Mouse (Mus musculus) neural tube, embryonic 12.5 days (tissue): ENCODE measurements around the gene Mvk. TPM values are rescaled to one million over a fixed set of nuclear protein-coding genes. Genes with fewer than 3 reads are reported as not detected.

Source experiments
- ATAC-seq: fragments of 200-750 bp; cut with Nextera tagmentation; 2 replicates; pipeline ENCODE4 v1.8.0; 2017; ENCODE audit warnings: low read depth, mild to moderate bottlenecking, moderate TSS enrichment, moderate library complexity; ENCODE audit not compliant: low FRiP score
- H3K27ac ChIP-seq: fragments of 300-500 bp; sonication (generic); 2 replicates; pipeline ENCODE4 v1.5.1; 2016
- H3K27me3 ChIP-seq: fragments of 300-500 bp; sonication (generic); replicated peaks from 2 replicates; pipeline ENCODE4 v1.6.1; 2016; ENCODE audit warnings: mild to moderate bottlenecking
- H3K36me3 ChIP-seq: fragments of 300-500 bp; sonication (generic); 2 replicates; pipeline ENCODE4 v1.6.1; 2016; ENCODE audit warnings: mild to moderate bottlenecking
- H3K4me1 ChIP-seq: fragments of 300-500 bp; sonication (generic); 2 replicates; pipeline ENCODE4 v1.6.1; 2016
- H3K4me2 ChIP-seq: fragments of 300-500 bp; sonication (generic); replicated peaks from 2 replicates; pipeline ENCODE4 v1.6.1; 2016; ENCODE audit warnings: mild to moderate bottlenecking
- H3K4me3 ChIP-seq: fragments of 300-500 bp; sonication (generic); 2 replicates; pipeline ENCODE4 v1.5.1; 2016
- H3K9ac ChIP-seq: fragments of 300-500 bp; sonication (generic); 2 replicates; pipeline ENCODE4 v1.6.1; 2016; ENCODE audit warnings: mild to moderate bottlenecking
- H3K9me3 ChIP-seq: fragments of 300-500 bp; sonication (generic); 2 replicates; pipeline ENCODE4 v1.6.1; 2016; ENCODE audit warnings: mild to moderate bottlenecking
- WGBS: fragments of 180-500 bp; shearing (Covaris S2); methylation state at CpG from one replicate; pipeline ENCODE4 v1.1.7; 2016; 5-methylcytosine and 5-hydroxymethylcytosine counted together
- polyA plus RNA-seq: library from polyadenylated mRNA; unstranded; fragments of >200 nt; fragmentation: Nextera tagmentation; extraction: Ambion mirVana; gene quantifications from 2 replicates; pipeline ENCODE4 v1.2.1, GENCODE M21; 2016

The Mvk gene
- 58.2 and 58.4 TPM in 2 replicates for polyA plus RNA-seq

DNA sequence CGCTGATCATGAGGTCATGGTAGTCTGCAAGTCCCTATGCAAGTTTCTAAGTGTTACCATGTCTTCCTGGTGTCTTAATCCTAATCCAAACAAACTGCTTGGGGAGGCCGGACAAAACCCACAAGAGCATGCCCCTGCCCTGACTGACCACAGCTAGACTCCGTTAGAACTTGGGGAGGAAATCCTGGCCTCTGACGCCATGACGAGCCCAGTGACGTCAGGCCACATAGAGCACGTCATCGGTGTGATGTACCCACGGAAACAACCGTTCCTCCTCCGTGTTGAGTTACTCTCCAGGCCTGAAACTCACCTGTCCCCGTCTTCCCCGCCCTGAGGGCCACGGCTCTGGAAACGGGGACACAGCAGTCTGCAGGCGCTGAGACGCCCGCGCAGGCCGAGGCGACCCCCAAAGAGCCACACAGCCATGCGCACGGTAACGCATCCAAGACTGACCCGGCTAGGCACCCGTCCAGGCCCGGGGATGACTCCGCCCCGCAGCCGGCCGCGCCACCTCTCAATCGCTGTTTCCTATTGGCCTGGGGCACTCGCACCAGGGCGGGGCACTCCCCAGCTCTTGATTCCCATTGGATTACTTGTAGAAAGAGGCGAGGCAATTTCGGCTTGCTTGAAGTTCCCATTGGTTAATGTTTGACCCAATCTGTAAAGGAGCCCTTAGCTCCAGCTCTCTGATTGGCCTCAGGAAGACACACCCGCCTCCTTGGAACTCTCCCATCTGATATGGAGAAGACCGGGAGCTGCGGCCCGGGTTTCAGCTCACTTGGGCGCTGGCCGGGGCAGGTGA lies at the start of gene Mvk, which contains the start of gene Mmab:
Gene Mvk (plus strand): TSS at position 704 of the 802 bp plus-strand sequence.
Gene Mmab (minus strand): TSS at position 495 of the 802 bp plus-strand sequence.
- peak; percentile 99 for ATAC-seq
- 3% methylated on average over 43 of the region's 43 CpGs for WGBS
- Histone ChIP-seq H3K9me3 (no peaks in the 10 kb centered on the region), H3K4me2 (peak within 1 kb of the TSS; percentile 77), H3K4me1 (peaks cover 10% of the 10 kb centered on the region), H3K4me3 (peak within 1 kb of the TSS; percentile 73), H3K36me3 (peaks cover 25% of the 10 kb centered on the region), H3K27me3 (no peaks in the 10 kb centered on the region), H3K27ac (no peak within 1 kb of the TSS), H3K9ac (peak within 1 kb of the TSS; percentile 67)

DNA sequence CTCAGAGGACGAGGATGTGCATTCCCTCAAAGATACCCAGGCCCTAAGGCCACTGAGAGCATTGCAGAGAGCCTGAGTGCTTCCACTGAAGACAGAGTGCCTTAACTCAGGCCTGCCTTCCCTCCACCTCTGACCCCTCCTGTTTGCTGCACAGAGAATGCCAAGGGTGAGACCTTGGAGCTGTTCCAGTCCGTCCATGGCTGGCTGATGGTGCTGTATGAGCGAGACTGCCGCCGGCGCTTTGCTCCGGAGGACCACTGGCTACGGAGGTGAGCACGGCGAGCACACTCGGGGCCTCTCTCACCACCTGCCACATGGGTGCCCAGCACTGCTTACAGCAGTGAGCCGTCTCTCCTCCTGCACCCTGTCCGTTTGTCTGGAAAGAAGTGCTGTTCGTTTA lies 37.5 kb upstream of the Mvk start:
- Histone ChIP-seq H3K4me3 (no peak overlapping the region), H3K27ac (no peak overlapping the region), H3K27me3 (no peaks in the 10 kb centered on the region), H3K4me1 (no peaks in the 10 kb centered on the region), H3K4me2 (no peak overlapping the region), H3K9ac (no peak overlapping the region), H3K36me3 (peaks cover 100% of the 10 kb centered on the region), H3K9me3 (no peaks in the 10 kb centered on the region)
- ATAC-seq = no peak
- 96% methylated on average over 14 of the region's 14 CpGs for WGBS

DNA sequence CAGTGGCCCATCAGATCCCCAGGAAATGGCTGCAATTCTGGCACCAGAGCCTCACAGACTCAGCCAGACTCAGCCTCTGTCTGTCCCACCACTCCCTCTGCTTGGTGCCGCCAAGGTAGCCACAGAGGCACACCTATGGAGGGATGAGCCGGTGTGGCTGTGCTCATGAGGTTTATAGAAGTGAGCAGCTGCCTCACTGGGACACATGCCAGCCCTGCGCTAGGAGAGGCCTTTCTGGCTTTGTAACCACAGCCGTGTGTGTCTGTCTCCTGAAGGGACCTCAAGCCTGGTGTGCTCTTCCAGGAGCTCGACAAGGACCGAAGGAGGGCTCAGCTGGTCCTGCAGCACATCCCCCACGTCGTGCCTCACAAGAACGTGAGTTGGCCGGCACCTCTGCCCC lies 36.8 kb upstream of the Mvk start:
- H3K27ac ChIP-seq = no peak overlapping the region
- no peak overlapping the region for H3K4me2 ChIP-seq
- no peak for ATAC-seq
- H3K9me3 ChIP-seq = no peaks in the 10 kb centered on the region
- no peaks in the 10 kb centered on the region for H3K4me1 ChIP-seq
- no peak overlapping the region for H3K9ac ChIP-seq
- 93% methylated on average over 10 of the region's 10 CpGs for WGBS
- peaks cover 100% of the 10 kb centered on the region for H3K36me3 ChIP-seq
- H3K4me3 ChIP-seq = no peak overlapping the region
- H3K27me3 ChIP-seq = no peaks in the 10 kb centered on the region

DNA sequence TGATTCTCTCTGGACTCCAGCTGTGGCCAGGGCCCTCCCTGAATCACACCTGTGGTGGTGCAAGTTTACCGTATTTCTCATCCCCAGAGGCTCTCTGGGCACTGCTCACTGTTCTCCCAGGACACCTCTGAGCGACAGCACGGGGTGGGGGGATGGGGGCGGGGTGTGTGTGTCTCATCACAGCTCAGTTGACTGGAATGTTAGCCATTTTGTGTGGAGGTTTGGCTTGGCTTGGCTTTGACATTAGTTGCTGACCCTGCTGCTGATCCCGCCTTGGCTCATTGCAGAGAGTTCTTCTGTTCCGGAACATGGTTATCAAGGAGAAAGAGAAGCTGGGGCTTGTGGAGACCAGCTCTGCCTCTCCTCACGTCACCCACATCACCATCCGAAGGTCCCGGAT lies 36.3 kb upstream of the Mvk start:
- peaks cover 100% of the 10 kb centered on the region for H3K36me3 ChIP-seq
- H3K9ac ChIP-seq = no peak overlapping the region
- no peak for ATAC-seq
- H3K4me2 ChIP-seq = no peak overlapping the region
- no peaks in the 10 kb centered on the region for H3K9me3 ChIP-seq
- no peak overlapping the region for H3K4me3 ChIP-seq
- 94% methylated on average over 9 of the region's 9 CpGs for WGBS
- H3K4me1 ChIP-seq = no peaks in the 10 kb centered on the region
- H3K27ac ChIP-seq = no peak overlapping the region
- H3K27me3 ChIP-seq = no peaks in the 10 kb centered on the region

DNA sequence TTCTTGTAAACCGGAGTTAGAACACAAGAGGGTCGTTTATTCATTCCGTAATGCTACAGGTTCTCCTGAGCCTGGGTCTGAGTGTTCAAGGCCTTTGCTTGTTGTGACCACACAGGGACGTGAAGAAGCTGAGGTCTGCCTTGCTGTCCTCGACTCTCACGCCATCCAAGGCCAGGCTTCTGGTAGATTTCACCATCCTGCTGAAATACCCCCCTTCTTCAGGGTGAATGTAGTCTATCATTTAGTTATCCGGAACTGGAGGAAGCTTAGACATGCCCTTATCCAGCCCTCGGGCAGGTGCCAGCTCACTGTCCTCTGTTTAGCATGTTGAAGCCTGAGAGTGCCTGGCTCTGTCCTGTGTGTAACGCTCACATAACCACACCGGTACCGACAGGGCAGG lies 35.2 kb upstream of the Mvk start:
- Histone ChIP-seq H3K9me3 (no peaks in the 10 kb centered on the region), H3K9ac (no peak overlapping the region), H3K4me1 (no peaks in the 10 kb centered on the region), H3K4me3 (no peak overlapping the region), H3K4me2 (no peak overlapping the region), H3K36me3 (peaks cover 100% of the 10 kb centered on the region), H3K27ac (no peak overlapping the region), H3K27me3 (no peaks in the 10 kb centered on the region)
- WGBS = 96% methylated on average over 11 of the region's 11 CpGs
- no peak for ATAC-seq

DNA sequence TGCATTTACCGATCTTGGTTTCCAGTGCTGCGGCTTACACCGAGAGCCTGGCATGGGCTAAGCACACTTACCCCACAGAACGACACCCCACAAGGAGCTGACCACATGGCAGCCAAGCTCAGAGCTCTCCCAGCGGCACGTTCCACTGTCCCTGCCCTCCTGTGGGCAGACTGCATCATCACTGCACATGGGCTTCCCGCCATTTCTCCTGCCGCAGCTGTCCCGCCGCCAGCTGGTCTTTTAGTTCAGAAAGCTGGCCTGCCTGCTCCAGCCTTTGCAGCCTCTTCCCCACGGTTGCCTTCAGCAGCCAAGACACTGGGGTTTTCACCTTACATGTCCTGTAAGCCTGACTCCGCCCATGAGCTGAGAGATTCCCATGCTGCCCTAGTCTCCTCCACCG lies 33.6 kb upstream of the Mvk start:
- Histone ChIP-seq H3K9ac (no peak overlapping the region), H3K27me3 (no peaks in the 10 kb centered on the region), H3K9me3 (no peaks in the 10 kb centered on the region), H3K4me1 (no peaks in the 10 kb centered on the region), H3K27ac (no peak overlapping the region), H3K4me2 (no peak overlapping the region), H3K4me3 (no peak overlapping the region), H3K36me3 (peaks cover 99% of the 10 kb centered on the region)
- WGBS = 89% methylated on average over 13 of the region's 13 CpGs
- no peak for ATAC-seq

DNA sequence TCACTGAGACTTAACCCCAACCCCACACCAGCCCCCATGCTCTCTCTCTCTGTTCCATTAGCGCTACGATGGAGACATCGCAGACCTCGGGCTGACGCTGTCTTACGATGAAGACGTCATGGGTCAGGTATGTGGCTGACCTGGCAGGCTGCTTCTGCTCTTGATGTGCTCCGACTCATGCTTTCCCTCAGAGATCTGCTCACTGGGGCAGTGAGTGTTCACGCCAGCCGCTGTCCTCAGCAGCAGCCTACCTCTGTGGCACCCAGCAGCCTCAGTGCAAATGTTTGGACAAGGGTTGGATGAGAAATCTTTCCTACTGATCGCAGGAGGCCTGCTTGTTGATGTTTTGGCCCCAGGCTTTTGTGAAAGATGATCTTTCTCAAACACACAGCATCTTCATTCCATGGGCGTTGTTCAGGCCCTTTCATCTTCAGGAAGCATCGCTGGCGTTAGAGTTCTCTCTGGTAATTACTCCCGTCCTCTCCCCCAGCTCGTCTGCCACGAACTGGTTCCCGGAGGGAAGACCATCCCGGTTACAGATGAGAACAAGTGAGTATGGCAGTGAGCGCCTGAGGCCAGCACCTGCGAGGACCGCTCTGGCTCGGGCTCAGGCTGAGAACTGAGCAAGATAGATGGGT lies 31.6 kb upstream of the Mvk start:
- WGBS = 81% methylated on average over 23 of the region's 23 CpGs
- no peak for ATAC-seq
- no peak overlapping the region for H3K4me2 ChIP-seq

DNA sequence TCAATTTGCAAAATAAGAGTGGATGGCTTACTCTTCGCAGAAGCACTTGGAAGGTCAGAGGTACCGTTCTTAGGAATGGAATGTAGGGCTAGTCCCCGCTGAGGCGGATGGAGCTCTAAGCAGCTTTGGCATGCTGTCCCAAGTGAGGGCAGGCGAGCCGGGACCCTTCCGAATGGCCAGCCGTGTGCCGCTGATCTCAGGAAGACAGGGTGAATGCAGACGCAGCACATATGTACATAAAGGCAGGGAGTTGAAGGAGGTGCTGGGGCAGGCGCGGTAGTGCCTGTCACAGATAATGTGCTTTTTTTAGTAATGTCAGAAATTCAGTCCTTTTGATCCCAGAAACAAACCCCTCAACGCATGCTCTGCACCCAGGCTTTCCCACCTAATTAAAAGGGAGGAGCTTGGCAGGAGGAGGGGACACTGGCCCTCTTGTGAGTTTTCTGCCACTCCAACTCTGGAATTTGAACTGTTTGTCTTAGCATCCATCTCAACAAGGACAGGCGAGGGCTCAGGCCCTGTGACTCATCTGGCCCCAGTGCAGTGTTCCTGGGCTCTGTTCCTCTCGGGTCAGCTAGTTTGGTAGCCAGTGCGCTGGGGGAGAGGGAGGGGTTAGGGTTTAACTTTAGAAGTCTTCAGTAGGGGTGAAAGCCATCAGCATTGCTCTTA lies 30.9 kb upstream of the Mvk start:
- ATAC-seq = no peak
- Histone ChIP-seq H3K27me3 (no peaks in the 10 kb centered on the region), H3K4me2 (no peak overlapping the region), H3K4me3 (no peak overlapping the region), H3K4me1 (no peaks in the 10 kb centered on the region), H3K27ac (no peak overlapping the region), H3K36me3 (peaks cover 99% of the 10 kb centered on the region), H3K9me3 (no peaks in the 10 kb centered on the region), H3K9ac (no peak overlapping the region)
- 89% methylated on average over 16 of the region's 16 CpGs for WGBS

More for the DNA sequence above, 31.6 kb upstream of the Mvk start:
- Histone ChIP-seq H3K27ac (no peak overlapping the region), H3K36me3 (peaks cover 99% of the 10 kb centered on the region), H3K9me3 (no peaks in the 10 kb centered on the region), H3K4me1 (no peaks in the 10 kb centered on the region), H3K9ac (no peak overlapping the region), H3K27me3 (no peaks in the 10 kb centered on the region), H3K4me3 (no peak overlapping the region)

DNA sequence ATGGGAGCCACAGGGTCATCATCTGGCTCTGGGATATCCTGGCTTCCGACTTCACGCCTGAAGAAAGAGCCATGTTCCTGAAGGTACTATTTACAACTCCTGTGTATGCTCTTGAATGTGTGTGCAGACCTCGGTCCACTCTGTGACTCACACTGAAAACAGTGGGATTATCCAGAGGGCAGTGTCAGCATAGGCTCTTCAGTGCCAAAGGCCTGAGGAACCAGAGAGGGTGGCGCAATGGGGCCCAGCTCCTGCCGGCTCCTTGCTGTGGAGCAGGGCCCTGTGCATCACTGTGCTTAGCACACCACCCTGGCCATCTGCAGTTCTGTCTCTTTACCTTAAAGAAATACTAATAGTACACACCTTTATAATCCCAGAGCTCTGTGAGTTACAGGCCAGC lies 28.5 kb upstream of the Mvk start:
- Histone ChIP-seq H3K9ac (no peak overlapping the region), H3K27me3 (no peaks in the 10 kb centered on the region), H3K4me3 (no peak overlapping the region), H3K4me1 (no peaks in the 10 kb centered on the region), H3K36me3 (peaks cover 99% of the 10 kb centered on the region), H3K4me2 (no peak overlapping the region), H3K27ac (no peak overlapping the region), H3K9me3 (no peaks in the 10 kb centered on the region)
- WGBS = 96% methylated on average over 5 of the region's 5 CpGs
- ATAC-seq = no peak

DNA sequence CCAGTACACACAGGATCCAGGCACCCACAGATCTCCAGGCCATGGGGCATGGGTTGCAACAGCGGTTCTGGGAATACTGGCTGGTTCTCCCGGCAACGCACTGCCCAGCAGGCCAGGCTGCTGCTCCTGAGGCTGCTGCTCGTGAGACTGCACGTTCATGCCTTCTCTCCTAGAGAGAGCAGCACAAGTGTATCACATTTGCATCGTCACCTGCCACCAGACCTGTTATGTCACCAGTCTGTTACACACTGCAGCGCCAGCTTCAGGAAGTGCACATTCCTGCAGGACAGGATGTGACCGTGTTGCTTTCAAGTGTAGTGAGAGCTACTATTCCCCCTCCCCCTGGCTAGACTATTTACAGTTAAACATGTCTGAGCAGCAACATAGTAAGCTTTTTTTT lies 27.2 kb upstream of the Mvk start:
- peaks cover 97% of the 10 kb centered on the region for H3K36me3 ChIP-seq
- no peak overlapping the region for H3K4me2 ChIP-seq
- no peak overlapping the region for H3K4me3 ChIP-seq
- H3K9me3 ChIP-seq = no peaks in the 10 kb centered on the region
- no peak overlapping the region for H3K9ac ChIP-seq
- no peaks in the 10 kb centered on the region for H3K27me3 ChIP-seq
- 88% methylated on average over 8 of the region's 8 CpGs for WGBS
- ATAC-seq = no peak
- H3K4me1 ChIP-seq = no peaks in the 10 kb centered on the region
- H3K27ac ChIP-seq = no peak overlapping the region

DNA sequence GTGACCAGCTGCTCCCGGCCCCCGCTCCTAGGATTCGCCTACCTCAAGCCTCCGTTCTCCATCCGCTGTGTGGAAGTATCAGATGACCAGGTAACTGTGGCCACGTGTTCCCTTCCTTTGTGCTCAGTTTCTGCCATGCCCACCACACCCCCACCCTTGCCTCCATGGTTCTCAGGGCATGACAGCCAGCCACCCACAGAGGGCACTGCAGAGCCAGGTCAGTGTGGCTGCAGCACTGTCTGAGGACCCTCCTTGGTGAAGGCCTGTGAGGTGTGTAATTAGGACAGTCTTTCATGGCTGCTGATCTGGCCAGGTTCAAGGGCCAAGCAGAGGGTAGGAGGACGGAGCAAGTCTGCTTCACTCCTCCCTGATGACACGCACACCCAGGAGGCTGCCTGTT lies 25.5 kb upstream of the Mvk start:
- Histone ChIP-seq H3K36me3 (peaks cover 80% of the 10 kb centered on the region), H3K4me3 (no peak overlapping the region), H3K4me1 (peaks cover 4% of the 10 kb centered on the region; the same call in 1 of the 2 replicates), H3K9ac (no peak overlapping the region), H3K4me2 (no peak overlapping the region), H3K9me3 (no peaks in the 10 kb centered on the region), H3K27ac (no peak overlapping the region), H3K27me3 (no peaks in the 10 kb centered on the region)
- WGBS = 84% methylated on average over 8 of the region's 8 CpGs
- no peak for ATAC-seq

DNA sequence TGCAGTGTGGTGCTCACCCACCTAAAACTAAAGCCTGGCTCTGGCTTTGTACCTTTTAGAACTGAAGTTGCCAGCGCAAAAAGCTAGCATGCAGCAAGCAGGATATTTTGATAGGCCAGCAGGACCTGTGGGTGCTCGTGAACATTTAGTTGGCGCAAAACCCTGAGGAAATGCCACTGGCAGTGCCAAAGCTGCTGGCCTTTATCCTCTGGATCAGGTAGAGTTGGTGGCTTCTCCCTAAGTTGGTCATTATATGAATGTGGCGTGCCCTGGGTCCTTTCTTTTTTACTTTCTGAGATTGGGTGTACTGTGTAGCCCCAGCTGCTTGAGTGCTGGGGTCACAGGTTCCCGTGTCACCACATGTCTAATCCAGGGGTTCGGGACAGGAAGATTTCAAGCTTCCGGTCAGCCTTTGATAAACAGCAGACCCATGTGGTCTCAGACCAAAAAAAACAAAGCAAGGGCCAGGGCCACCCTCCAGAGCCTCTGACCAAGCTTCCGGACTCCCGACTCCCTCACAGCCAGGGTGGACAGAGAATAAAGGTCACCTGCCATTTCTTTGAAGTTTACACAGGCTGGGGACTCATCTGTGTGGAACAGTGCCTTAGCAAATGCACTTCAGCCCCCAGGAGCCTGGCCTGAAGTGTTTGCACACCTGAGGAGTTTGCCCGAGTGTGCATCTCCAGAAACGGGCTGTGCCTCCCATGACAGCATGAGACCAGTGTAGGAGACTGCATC lies 22.3 kb upstream of the Mvk start:
- Histone ChIP-seq H3K27ac (no peak overlapping the region), H3K9me3 (no peaks in the 10 kb centered on the region), H3K4me1 (peaks cover 9% of the 10 kb centered on the region), H3K4me2 (no peak overlapping the region), H3K27me3 (no peaks in the 10 kb centered on the region; the same call in 1 of the 2 replicates), H3K9ac (no peak overlapping the region), H3K4me3 (no peak overlapping the region), H3K36me3 (peaks cover 48% of the 10 kb centered on the region)
- WGBS = 80% methylated on average over 11 of the region's 11 CpGs
- no peak for ATAC-seq
